Mouse (Mus musculus): Measurements from ENCODE around the gene Mapk10.

GRCm38 (mm10) chr5:102926786-102927185 lies 284.3 kb downstream of the Mapk10 start:
- TF ChIP-seq CTCF (IDR thresholded peaks at IDR 0.05; ENCODE audit: borderline replicate concordance, control insufficient read depth, extremely low read depth, insufficient read depth, low read length, poor library complexity) (no peak), POLR2A (IDR thresholded peaks at IDR 0.05; ENCODE audit: control insufficient read depth, extremely low read depth, insufficient read depth, low read length, poor library complexity) (no peak)

All from thymus, adult 2 months (tissue).